Mouse (Mus musculus) heart, postnatal 0 days (tissue): Measurements from ENCODE around the gene Rhbdd3.

Experiments used
- CTCF ChIP-seq: IDR thresholded peaks from 2 replicates; pipeline ENCODE4 v1.5.1; 2016; ENCODE audit warnings: antibody characterized with exemption, control low read depth, low read depth
- EP300 ChIP-seq: IDR thresholded peaks from 2 replicates; pipeline ENCODE4 v1.6.1; 2016; ENCODE audit warnings: antibody characterized with exemption, low read depth

- TF ChIP-seq CTCF (no peak), EP300 (no peak)
Observed at GRCm38 (mm10) chr11:5102384-5102783, 3.7 kb downstream of the Rhbdd3 start.
